Mouse (Mus musculus) right cerebral cortex, adult 2 months (tissue): ENCODE measurements at regions not wholly inside any gene's neighbourhood (a gene's known extent, or its start where the extent isn't known, plus 50 kb on each side); places are given as distances from the start of the nearest gene placed in this dataset.
A peak's percentile ranks its signal among the peaks of the same experiment; 100 is the strongest.

Source experiments
- DNase-seq, 2 experiments: peaks; one replicate each; pipeline ENCODE4 v3.0.0; 2021 to 2022; ENCODE audit warnings: low spot score in 2 of 2

- no peak for DNase-seq
These were observed 67.9 kb upstream of the Ctnnb1 start for GRCm38 (mm10) chr9:120860969-120861595.

- DNase-seq = peak; percentile 32 to 41
These were observed 67.1 kb upstream of the Ctnnb1 start for GRCm38 (mm10) chr9:120861788-120862345.

- DNase-seq = no peak
These were observed 64.6 kb upstream of the Ctnnb1 start for GRCm38 (mm10) chr9:120864410-120864809.

GRCm38 (mm10) chr9:120866251-120866650 lies 62.8 kb upstream of the Ctnnb1 start:
- DNase-seq = no peak

GRCm38 (mm10) chr9:120866709-120867108 lies 62.3 kb upstream of the Ctnnb1 start:
- no peak for DNase-seq

GRCm38 (mm10) chr9:120867861-120868260 lies 61.2 kb upstream of the Ctnnb1 start:
- DNase-seq = no peak

GRCm38 (mm10) chr9:120868330-120868729 lies 60.7 kb upstream of the Ctnnb1 start:
- no peak for DNase-seq

- DNase-seq = peak; percentile 65 to 72
These were observed 59.5 kb upstream of the Ctnnb1 start for GRCm38 (mm10) chr9:120869432-120870081.

- DNase-seq = no peak
These were observed 55.7 kb upstream of the Ctnnb1 start for GRCm38 (mm10) chr9:120873293-120873692.

GRCm38 (mm10) chr9:120874416-120874976 lies 54.5 kb upstream of the Ctnnb1 start:
- DNase-seq = no peak

GRCm38 (mm10) chr9:120877101-120877500 lies 51.9 kb upstream of the Ctnnb1 start:
- no peak for DNase-seq
